Mouse (Mus musculus): ENCODE measurements around the gene Hspb2. TPM values are rescaled to one million over a fixed set of nuclear protein-coding genes. Genes with fewer than 3 reads are reported as not detected.

Hspb2 gene
- total and polyA plus RNA-seq, 3 experiments: not detected

DNA sequence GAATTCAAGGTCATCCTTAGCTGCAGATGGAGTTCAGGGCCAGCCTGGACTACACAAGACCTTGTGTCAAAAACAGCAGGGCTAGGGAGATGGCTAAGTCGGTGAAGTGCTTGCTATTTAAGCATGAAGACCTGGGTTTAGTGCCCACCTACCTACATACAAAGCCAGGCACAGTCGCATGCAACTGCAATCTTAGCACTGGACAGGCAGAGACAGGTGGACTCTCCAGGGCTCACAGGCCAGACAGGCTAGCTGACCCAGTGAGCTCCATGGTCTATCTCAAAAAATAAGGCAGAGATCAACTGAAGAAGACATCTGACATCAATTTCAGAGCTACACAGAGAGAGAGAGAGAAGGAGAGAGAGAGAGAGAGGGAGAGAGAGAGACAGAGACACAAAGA is 28.0 kb downstream of the Hspb2 start:
- in situ Hi-C loops (cut with MboI; ENCODE audit: low pct_ligation_motif_present, low pct_unique_long_range_greater_than_20kb, low sequenced_read_pairs): no loop called here
- H3K4me2 ChIP-seq (ENCODE audit: insufficient read depth, low read depth, poor library complexity, severe bottlenecking): no peak overlapping the region

GRCm38 (mm10) chr9:50723406-50723805 is 28.7 kb downstream of the Hspb2 start:
- TF ChIP-seq MAX (IDR thresholded peaks at IDR 0.05; ENCODE audit: low read length) (no peak), CHD1 (IDR thresholded peaks at IDR 0.05; ENCODE audit: low read depth, low read length) (no peak), E2F4 (IDR thresholded peaks at IDR 0.05; ENCODE audit: insufficient replicate concordance, low read depth, low read length) (no peak), TBP (conservative IDR thresholded peaks at IDR 0.05; ENCODE audit: low read depth, low read length) (no peak), MEF2A (IDR thresholded peaks at IDR 0.05; ENCODE audit: borderline replicate concordance, low read depth, low read length) (no peak), USF1 (IDR thresholded peaks at IDR 0.05; ENCODE audit: low read depth, low read length) (no peak), SIN3A (IDR thresholded peaks at IDR 0.05; ENCODE audit: low read length) (no peak), USF2 (conservative IDR thresholded peaks at IDR 0.05; ENCODE audit: low read depth, low read length) (no peak), ZMIZ1 (IDR thresholded peaks at IDR 0.05; ENCODE audit: low read depth, low read length) (no peak), CHD2 (IDR thresholded peaks at IDR 0.05; ENCODE audit: low read length) (no peak), BHLHE40 (IDR thresholded peaks at IDR 0.05; ENCODE audit: low read depth, low read length) (no peak), MAFK (IDR thresholded peaks at IDR 0.05; ENCODE audit: insufficient replicate concordance, low read length) (no peak), PAX5 (IDR thresholded peaks at IDR 0.05; ENCODE audit: low read length) (no peak), JUN (IDR thresholded peaks at IDR 0.05; ENCODE audit: insufficient read depth, low read depth, low read length) (no peak), EP300 (IDR thresholded peaks at IDR 0.05; ENCODE audit: low read length) (no peak), NELFE (IDR thresholded peaks at IDR 0.05; ENCODE audit: low read depth, low read length) (no peak), TCF12 (IDR thresholded peaks at IDR 0.05; ENCODE audit: low read depth, low read length) (no peak), RCOR1 (conservative IDR thresholded peaks at IDR 0.05; ENCODE audit: low read depth, low read length) (no peak), ETS1 (conservative IDR thresholded peaks at IDR 0.05; ENCODE audit: low read depth, low read length) (no peak)
- Histone ChIP-seq H3K4me1 (ENCODE audit: control insufficient read depth in 1 of 2, insufficient read depth in 2 of 2) (peaks cover 0 to 7% of the 10 kb centered on the region in 2 experiments; a peak in 2 of 4 replicates), H3K27me3 (replicated peaks) (no peaks in the 10 kb centered on the region), H3K36me3 (replicated peaks in 1 of 2; ENCODE audit: control insufficient read depth in 1 of 2, insufficient read depth in 1 of 2, low read length in 1 of 2) (no peaks in the 10 kb centered on the region), H3K27ac (ENCODE audit: insufficient read depth, low read depth) (no peak overlapping the region), H3K9ac (ENCODE audit: insufficient read depth, low read depth) (no peak overlapping the region), H3K4me3 (replicated peaks in 1 of 3; ENCODE audit: low read depth in 2 of 3, low read length in 2 of 3, poor library complexity in 1 of 3) (no peak overlapping the region), H3K4me2 (ENCODE audit: insufficient read depth, low read depth, poor library complexity, severe bottlenecking) (no peak overlapping the region), H3K79me2 (replicated peaks; ENCODE audit: control insufficient read depth, extremely low read depth, insufficient read depth, poor library complexity, severe bottlenecking) (no peaks in the 10 kb centered on the region), H3K9me3 (replicated peaks; ENCODE audit: low read length) (no peaks in the 10 kb centered on the region)
- DNase-seq (ENCODE audit: extremely low read depth): no peak
- dilution Hi-C loops (cut with MboI; ENCODE audit: extremely low pct_ligation_motif_present, extremely low pct_unique_long_range_greater_than_20kb, low sequenced_read_pairs): no loop called here
- in situ Hi-C loops (cut with MboI; ENCODE audit: low pct_ligation_motif_present, low pct_unique_long_range_greater_than_20kb, low sequenced_read_pairs): no loop called here

More for the DNA sequence above, 28.0 kb downstream of the Hspb2 start:
- DNase-seq (ENCODE audit: extremely low read depth): no peak
- Histone ChIP-seq H3K27ac (ENCODE audit: insufficient read depth, low read depth) (no peak overlapping the region), H3K9me3 (replicated peaks; ENCODE audit: low read length) (no peaks in the 10 kb centered on the region), H3K79me2 (replicated peaks; ENCODE audit: control insufficient read depth, extremely low read depth, insufficient read depth, poor library complexity, severe bottlenecking) (no peaks in the 10 kb centered on the region), H3K9ac (ENCODE audit: insufficient read depth, low read depth) (no peak overlapping the region), H3K4me1 (ENCODE audit: control insufficient read depth in 1 of 2, insufficient read depth in 2 of 2) (peaks cover 0 to 7% of the 10 kb centered on the region in 2 experiments; a peak in 2 of 4 replicates), H3K27me3 (replicated peaks) (no peaks in the 10 kb centered on the region), H3K36me3 (replicated peaks in 1 of 2; ENCODE audit: control insufficient read depth in 1 of 2, insufficient read depth in 1 of 2, low read length in 1 of 2) (no peaks in the 10 kb centered on the region), H3K4me3 (replicated peaks in 1 of 3; ENCODE audit: low read depth in 2 of 3, low read length in 2 of 3, poor library complexity in 1 of 3) (no peak overlapping the region)
- dilution Hi-C loops (cut with MboI; ENCODE audit: extremely low pct_ligation_motif_present, extremely low pct_unique_long_range_greater_than_20kb, low sequenced_read_pairs): no loop called here
- TF ChIP-seq ELF1 (IDR thresholded peaks at IDR 0.05; ENCODE audit: low read depth, low read length) (no peak), MAZ (IDR thresholded peaks at IDR 0.05; ENCODE audit: low read depth, low read length) (no peak), POLR2AphosphoS2 (IDR thresholded peaks at IDR 0.05; ENCODE audit: low read depth, low read length) (no peak), EP300 (IDR thresholded peaks at IDR 0.05; ENCODE audit: low read length) (no peak), ZNF384 (IDR thresholded peaks at IDR 0.05; ENCODE audit: low read depth, low read length) (no peak), MAX (IDR thresholded peaks at IDR 0.05; ENCODE audit: low read length) (no peak), BHLHE40 (IDR thresholded peaks at IDR 0.05; ENCODE audit: low read depth, low read length) (no peak), MEF2A (IDR thresholded peaks at IDR 0.05; ENCODE audit: borderline replicate concordance, low read depth, low read length) (no peak), ETS1 (conservative IDR thresholded peaks at IDR 0.05; ENCODE audit: low read depth, low read length) (no peak), POLR2A (IDR thresholded peaks at IDR 0.05; ENCODE audit: low read depth, low read length) (no peak), CHD1 (IDR thresholded peaks at IDR 0.05; ENCODE audit: low read depth, low read length) (no peak)

Measured in CH12.LX (cell line).